Mouse (Mus musculus) ES-Bruce4 (cell line): ENCODE data around the gene Spock1. TPM values are rescaled to one million over a fixed set of nuclear protein-coding genes. Genes with fewer than 3 reads are reported as not detected.

Experiments used
- H3K27ac ChIP-seq: 2 replicates; pipeline ENCODE4 v1.5.1; 2012; ENCODE audit warnings: low read length, inconsistent platforms; ENCODE audit not compliant: insufficient read depth
- H3K27me3 ChIP-seq: 2 replicates; pipeline ENCODE4 v1.6.1; 2012; ENCODE audit warnings: mild to moderate bottlenecking, low read length, inconsistent platforms; ENCODE audit not compliant: control insufficient read depth, poor library complexity, insufficient read depth, severe bottlenecking
- H3K36me3 ChIP-seq: 2 replicates; pipeline ENCODE4 v1.6.1; 2012; ENCODE audit warnings: inconsistent platforms, mild to moderate bottlenecking, low read length, moderate library complexity; ENCODE audit not compliant: control insufficient read depth, poor library complexity, insufficient read depth, severe bottlenecking
- H3K4me1 ChIP-seq: one replicate; pipeline ENCODE4 v1.8.1; 2011; ENCODE audit warnings: low read length; ENCODE audit not compliant: control insufficient read depth, insufficient read depth
- H3K4me3 ChIP-seq: 2 replicates; pipeline ENCODE4 v1.5.1; 2011; ENCODE audit warnings: low read depth, mild to moderate bottlenecking, low read length
- H3K9ac ChIP-seq: 2 replicates; pipeline ENCODE4 v1.6.1; 2012; ENCODE audit warnings: low read depth, mild to moderate bottlenecking, inconsistent platforms; ENCODE audit not compliant: poor library complexity, severe bottlenecking
- H3K9me3 ChIP-seq: replicated peaks from 2 replicates; pipeline ENCODE4 v1.6.1; 2012; ENCODE audit warnings: mild to moderate bottlenecking, low read length, inconsistent platforms; ENCODE audit not compliant: control insufficient read depth, poor library complexity, insufficient read depth, severe bottlenecking
- CTCF ChIP-seq: IDR thresholded peaks from one replicate; pipeline ENCODE4 v1.8.1; 2011; ENCODE audit warnings: low read depth, low read length
- EP300 ChIP-seq: IDR thresholded peaks from 2 replicates; pipeline ENCODE4 v1.6.1; 2011; ENCODE audit warnings: low read depth, low read length; ENCODE audit not compliant: insufficient read depth
- POLR2A ChIP-seq: IDR thresholded peaks from one replicate; pipeline ENCODE4 v1.8.1; 2011; ENCODE audit warnings: low read length; ENCODE audit not compliant: insufficient read depth
- polyA plus RNA-seq: library from polyadenylated mRNA; stranded (reverse); fragments of >200 nt; gene quantifications from 2 replicates; pipeline ENCODE4 v1.2.4, GENCODE M21; 2011; ENCODE audit warnings: low read depth; ENCODE audit not compliant: missing spikeins, insufficient read depth, insufficient read length

The Spock1 gene
- polyA plus RNA-seq, 1 experiment, result 0.61 TPM

DNA sequence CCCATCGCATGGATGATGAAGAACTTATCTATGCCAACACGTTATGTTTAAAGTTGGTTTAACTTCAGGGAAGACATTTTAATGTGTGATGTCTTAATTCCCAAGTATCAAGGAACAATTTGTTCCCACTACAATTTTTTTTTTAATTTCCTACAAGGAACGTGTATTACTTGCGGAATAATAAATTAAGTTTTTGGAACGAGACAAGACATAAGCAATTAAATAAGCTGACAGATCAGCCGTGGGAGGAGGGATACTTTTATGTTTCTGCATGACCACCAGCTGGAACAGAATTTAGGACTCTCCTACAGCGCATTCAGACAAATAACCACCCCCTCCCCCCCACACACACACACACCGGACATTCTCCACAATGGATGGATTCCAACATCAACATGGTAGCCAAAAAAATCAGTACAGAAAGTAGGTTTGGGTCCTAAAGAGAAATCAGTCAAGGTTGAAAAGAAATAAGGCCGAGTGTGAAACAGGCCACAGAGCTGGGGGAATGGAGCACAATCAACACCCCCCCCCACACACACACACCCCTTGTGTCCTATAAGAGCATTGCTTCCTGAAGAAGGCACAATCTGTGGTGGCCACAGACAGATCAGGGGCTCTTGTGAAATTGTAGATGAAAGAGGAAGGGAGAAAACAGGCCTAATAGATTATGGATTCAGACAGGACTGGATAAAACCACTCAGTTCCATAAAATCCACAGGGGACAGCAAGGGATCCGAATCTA, 111.0 kb downstream of the Spock1 start:
- H3K27me3 ChIP-seq, result no peaks in the 10 kb centered on the region
- no peaks in the 10 kb centered on the region for H3K4me1 ChIP-seq
- H3K27ac ChIP-seq, result no peak overlapping the region
- TF ChIP-seq POLR2A (no peak), EP300 (no peak), CTCF (no peak)
- H3K36me3 ChIP-seq, result no peaks in the 10 kb centered on the region
- no peaks in the 10 kb centered on the region for H3K9me3 ChIP-seq
- no peak overlapping the region for H3K9ac ChIP-seq
- H3K4me3 ChIP-seq, result no peak overlapping the region

- Histone ChIP-seq H3K27ac (no peak overlapping the region), H3K4me1 (no peaks in the 10 kb centered on the region), H3K36me3 (no peaks in the 10 kb centered on the region), H3K4me3 (no peak overlapping the region), H3K9me3 (no peaks in the 10 kb centered on the region), H3K9ac (no peak overlapping the region), H3K27me3 (no peaks in the 10 kb centered on the region)
- TF ChIP-seq EP300, result no peak
- TF ChIP-seq POLR2A, result no peak
- TF ChIP-seq CTCF, result no peak
Observed at GRCm38 (mm10) chr13:57793643-57794240, 114.4 kb downstream of the Spock1 start.

DNA sequence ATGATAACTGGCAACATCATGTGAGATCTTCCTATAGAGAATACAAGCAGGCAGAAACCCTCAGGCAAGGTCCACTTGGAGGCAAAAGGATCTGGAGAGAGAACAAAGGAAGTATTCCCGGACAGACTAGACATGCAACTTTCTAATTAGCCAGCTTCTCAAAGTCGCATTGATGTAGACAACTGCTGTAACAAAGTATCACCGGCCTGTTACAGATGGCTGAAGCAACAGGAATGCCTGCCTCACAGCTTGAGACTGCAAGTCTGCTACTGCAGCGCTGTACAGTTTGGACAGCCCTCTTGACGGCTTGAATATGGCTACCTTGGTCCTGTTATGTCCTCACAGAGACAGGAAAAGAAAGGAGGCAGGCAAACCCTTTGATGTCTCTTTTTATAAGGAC, 118.3 kb downstream of the Spock1 start:
- H3K9ac ChIP-seq, result no peak overlapping the region
- H3K27me3 ChIP-seq, result no peaks in the 10 kb centered on the region
- H3K4me3 ChIP-seq, result no peak overlapping the region
- H3K9me3 ChIP-seq, result peaks cover 3% of the 10 kb centered on the region; the same call in 1 of the 2 replicates
- no peak for TF ChIP-seq EP300
- TF ChIP-seq POLR2A, result no peak
- no peak for TF ChIP-seq CTCF
- H3K4me1 ChIP-seq, result no peaks in the 10 kb centered on the region
- H3K36me3 ChIP-seq, result no peaks in the 10 kb centered on the region
- H3K27ac ChIP-seq, result no peak overlapping the region

DNA sequence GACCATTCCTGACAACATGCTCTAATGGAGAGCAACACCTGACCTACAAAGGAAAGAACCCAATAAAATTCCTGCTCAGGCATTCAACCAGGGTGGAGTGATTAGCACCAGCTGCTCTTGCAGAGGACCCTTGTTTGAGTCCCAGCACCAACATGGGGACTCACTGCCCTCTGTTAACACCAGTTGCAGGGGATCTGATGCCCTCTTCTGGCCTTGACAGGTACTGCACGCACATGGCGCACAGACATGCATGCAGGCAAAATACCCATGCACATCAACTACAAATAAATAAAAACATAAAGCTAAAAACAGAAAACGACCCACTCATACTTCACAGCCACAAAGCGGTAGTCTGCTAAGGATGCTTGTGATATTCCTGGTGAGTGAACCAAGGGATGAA, 119.8 kb downstream of the Spock1 start:
- TF ChIP-seq EP300 (no peak), POLR2A (no peak), CTCF (peak; percentile 21)
- Histone ChIP-seq H3K9me3 (peaks cover 3% of the 10 kb centered on the region; the same call in 1 of the 2 replicates), H3K27me3 (no peaks in the 10 kb centered on the region), H3K36me3 (no peaks in the 10 kb centered on the region), H3K4me3 (no peak overlapping the region), H3K4me1 (no peaks in the 10 kb centered on the region), H3K9ac (no peak overlapping the region), H3K27ac (no peak overlapping the region)

GRCm38 (mm10) chr13:57786278-57786677, 121.9 kb downstream of the Spock1 start:
- peaks cover 3% of the 10 kb centered on the region; the same call in 1 of the 2 replicates for H3K9me3 ChIP-seq
- no peaks in the 10 kb centered on the region for H3K4me1 ChIP-seq
- H3K27ac ChIP-seq, result no peak overlapping the region
- H3K9ac ChIP-seq, result no peak overlapping the region
- TF ChIP-seq POLR2A (no peak), EP300 (no peak), CTCF (no peak)
- no peak overlapping the region for H3K4me3 ChIP-seq
- H3K27me3 ChIP-seq, result no peaks in the 10 kb centered on the region
- H3K36me3 ChIP-seq, result no peaks in the 10 kb centered on the region

DNA sequence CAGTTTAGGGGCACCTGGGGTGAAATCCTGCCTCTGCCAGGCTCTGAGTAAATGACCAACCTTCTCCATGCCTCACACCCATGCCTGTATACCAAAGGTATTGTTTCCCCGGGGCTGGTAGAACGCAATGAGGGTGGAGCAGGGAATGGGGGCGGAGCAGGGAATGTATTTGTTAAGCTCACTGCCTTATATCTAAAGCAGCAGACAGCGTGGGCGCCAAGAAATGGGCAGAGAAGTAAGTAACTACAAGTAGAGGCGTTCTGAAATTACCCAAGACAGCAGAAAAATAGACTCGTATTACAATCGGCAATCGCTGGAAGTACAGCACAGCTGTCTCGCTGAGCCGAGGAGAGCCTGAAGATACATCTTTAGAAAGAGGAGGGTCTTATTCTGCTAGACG, 125.2 kb downstream of the Spock1 start:
- no peaks in the 10 kb centered on the region for H3K4me1 ChIP-seq
- no peak for TF ChIP-seq EP300
- TF ChIP-seq POLR2A, result no peak
- TF ChIP-seq CTCF, result no peak
- no peak overlapping the region for H3K9ac ChIP-seq
- H3K27me3 ChIP-seq, result no peaks in the 10 kb centered on the region
- no peak overlapping the region for H3K4me3 ChIP-seq
- no peak overlapping the region for H3K27ac ChIP-seq
- 0 out of 2 replicates have a peak, but pooled peaks cover 4% of the 10 kb centered on the region for H3K9me3 ChIP-seq
- H3K36me3 ChIP-seq, result no peaks in the 10 kb centered on the region
